Mouse (Mus musculus): ENCODE results near the gene Olfr279.

DNA sequence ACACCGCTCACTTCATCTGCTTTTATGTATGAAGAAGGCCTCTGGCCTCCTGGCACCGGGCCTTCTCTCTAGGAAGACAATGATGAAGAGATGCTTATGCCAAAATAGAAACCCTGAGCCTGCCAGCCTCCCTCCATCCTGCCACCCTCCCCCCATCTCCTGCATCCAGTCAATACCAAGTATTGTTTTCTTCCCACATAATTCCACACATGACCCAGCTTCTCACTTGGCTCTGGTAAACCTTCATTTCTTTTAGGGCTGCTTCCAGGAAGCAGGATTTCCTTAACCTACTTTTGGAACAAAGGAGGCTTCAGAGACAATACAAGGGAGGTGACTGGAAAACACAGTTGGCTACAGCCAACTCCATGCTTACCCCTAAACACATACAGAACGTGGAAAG, 9.5 kb upstream of the Olfr279 start, which contains the start of gene Lalba:
- TF ChIP-seq CTCF (IDR thresholded peaks at IDR 0.05; ENCODE audit: extremely low read depth, insufficient read depth, low read length) (no peak), POLR2A (IDR thresholded peaks at IDR 0.05; ENCODE audit: extremely low read depth, insufficient read depth, low read length) (no peak)

All from cortical plate, adult 2 months (tissue).